Mouse (Mus musculus) C2C12 (cell line): ENCODE measurements around the gene Macrod1.

Experiments used
- CTCF ChIP-seq: IDR thresholded peaks from one replicate; pipeline ENCODE4 v1.5.1; 2011; ENCODE audit not compliant: control insufficient read depth, insufficient read depth, insufficient read length
- MYOD1 ChIP-seq: IDR thresholded peaks from one replicate; pipeline ENCODE4 v1.6.1; 2011; ENCODE audit warnings: low read depth; ENCODE audit not compliant: control insufficient read depth, insufficient read length

DNA sequence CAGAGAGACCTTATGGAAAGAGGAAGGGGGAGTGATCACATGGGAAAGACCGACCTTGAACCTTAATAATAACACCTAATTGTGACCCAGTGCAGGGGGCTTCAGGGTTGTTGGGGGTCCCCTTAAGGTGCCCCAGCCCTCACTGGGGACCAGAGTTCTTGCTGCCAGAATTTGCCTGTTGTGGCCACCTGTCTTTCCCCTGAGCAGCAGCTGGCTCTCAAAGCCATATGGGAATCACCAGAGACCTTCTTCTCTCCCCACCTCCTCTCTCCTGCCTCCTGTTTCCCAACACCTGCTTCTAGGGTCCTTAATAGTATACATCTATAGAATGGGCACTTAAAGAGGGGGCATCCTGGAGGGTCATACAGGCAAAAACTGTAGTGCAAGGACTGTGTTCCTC is 69.6 kb downstream of the Macrod1 start:
- no peak for TF ChIP-seq CTCF
- no peak for TF ChIP-seq MYOD1
